Mouse (Mus musculus): ENCODE measurements at regions not wholly inside any gene's neighbourhood (a gene's known extent, or its start where the extent isn't known, plus 50 kb on each side); places are given as distances from the start of the nearest gene placed in this dataset.
A peak's percentile ranks its signal among the peaks of the same experiment; 100 is the strongest.

DNA sequence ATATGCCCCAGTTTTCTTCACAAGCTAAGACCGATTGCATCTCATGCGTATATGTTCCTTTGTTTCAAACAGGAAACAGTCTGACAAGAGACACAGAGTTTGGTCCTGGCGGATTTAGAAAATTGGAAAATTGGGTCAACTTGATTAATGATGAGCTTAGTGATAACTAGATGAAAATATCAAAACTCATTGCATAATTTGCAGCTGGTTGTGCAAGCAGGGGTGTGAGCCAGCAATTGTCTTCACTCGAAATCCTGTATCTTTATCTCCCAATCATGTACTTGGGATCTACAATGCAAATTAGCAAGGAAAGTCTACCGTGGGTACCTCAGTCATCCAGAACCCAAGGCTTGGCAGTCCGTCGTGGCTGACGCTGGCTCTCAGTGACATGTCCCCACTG lies 128.9 kb upstream of the N6amt1 start:
- DNase-seq = peak; percentile 24

DNA sequence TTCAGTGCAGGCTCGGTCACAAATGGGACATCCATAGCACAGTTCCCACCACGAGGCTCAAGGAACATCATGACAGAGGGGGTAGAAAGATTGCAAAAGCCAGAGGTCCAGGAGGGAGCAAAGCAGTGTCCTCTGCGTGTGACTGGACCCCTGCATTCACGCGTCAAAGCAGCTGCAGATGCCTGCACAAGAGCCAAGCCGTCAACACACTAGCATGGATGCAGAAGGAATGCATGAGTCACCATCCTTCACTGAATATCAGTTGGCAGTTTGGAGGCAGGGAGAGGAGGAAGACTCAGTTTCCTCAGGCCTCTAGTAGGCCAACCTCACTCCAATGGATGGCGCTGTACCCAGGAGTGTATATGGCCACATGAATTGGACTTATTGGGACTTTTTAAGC lies 130.0 kb upstream of the N6amt1 start:
- no peak for DNase-seq

DNA sequence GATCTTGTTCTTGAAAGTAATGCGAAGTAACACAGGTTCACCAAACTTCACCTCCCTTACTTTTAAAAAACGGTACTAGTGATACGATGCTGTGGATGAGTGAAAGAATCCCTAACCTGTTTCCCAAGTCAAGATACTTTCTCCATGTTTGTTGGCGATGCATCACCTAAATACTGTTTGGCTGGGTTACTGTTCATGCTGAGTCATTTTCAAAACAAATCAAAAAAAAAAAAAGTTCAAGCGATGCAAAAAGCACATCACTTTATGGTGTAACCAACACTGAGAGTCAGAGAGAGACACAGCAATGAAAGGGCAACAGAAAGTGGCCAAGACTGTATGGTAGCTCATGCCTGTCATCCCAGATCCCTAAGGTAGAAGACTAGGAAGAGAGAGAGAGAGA lies 133.4 kb upstream of the N6amt1 start:
- DNase-seq = no peak

DNA sequence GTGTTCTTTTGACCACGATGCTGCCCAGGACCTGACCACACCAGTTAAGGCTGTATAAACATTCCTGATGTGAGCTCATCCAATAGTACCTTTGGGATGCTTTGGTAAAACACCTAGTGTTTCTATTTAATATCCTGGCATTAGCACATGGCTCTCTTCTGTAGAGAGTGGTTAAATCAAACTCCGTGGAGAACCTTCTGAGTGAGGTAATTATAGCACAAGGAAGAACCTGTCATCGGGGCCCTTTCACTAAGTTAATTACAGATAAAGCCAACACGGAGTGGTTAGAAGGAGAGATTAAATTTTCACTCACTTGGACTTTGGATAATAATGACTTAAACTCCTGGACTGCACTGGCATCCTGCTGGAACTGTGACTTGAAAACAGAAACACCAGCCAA lies 133.8 kb upstream of the N6amt1 start:
- DNase-seq = no peak

DNA sequence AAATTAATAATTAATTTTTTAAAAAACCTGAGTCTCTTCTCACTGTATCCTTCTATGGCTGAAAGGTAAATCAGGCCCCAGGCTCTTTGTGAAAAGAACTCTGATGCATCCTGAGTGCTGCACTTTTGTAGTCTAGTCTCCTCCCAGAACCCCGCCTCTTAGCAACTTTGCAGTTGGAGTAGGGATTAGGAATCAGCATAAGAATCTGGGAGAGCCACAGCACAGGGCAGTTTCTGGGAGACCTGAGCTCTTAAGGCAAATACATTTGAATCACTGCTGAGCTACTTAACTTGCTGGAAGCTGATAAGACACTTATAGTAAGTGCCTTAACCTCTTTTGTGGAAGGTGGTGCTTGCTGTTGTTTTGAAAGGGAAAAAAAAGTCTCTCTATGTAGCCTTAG lies 146.1 kb upstream of the N6amt1 start:
- no peak for DNase-seq

DNA sequence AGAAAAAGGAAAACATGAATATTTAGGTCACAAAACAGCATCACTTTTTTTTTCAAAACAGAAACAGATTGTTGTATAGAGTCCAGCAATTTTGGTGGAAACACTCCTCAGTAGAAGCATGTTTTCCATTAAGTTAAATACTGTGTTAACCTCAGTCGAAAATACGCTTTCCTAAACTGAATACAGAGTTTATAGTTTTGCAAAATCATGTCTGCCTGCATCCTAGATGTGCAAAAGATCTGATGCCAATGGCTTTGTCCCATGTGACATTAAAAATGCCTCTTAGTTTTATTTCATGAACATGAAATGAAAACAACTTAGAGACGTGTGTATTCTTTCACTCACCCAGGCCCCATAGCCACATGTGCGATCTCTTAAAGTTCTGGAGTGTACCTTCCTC lies 163.5 kb upstream of the N6amt1 start:
- DNase-seq = no peak

DNA sequence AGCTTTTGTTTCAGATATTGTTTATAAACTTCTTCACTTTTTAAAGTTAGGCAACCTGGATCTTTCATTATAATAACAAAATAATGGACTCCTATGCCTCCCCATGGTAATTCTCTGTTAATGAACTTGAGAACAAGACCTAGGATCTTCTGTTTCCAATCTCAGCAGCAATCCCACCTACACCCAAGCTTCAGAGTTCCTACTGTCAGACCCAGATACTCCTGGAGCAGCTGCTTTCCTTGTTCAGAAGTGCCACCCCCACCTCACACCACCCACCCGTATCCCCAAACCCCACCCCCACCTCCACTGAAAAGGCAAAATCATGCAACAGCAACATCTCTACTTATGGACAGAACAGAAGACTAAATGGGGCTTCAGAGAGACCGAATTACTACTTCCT lies 165.2 kb upstream of the N6amt1 start:
- DNase-seq = no peak

DNA sequence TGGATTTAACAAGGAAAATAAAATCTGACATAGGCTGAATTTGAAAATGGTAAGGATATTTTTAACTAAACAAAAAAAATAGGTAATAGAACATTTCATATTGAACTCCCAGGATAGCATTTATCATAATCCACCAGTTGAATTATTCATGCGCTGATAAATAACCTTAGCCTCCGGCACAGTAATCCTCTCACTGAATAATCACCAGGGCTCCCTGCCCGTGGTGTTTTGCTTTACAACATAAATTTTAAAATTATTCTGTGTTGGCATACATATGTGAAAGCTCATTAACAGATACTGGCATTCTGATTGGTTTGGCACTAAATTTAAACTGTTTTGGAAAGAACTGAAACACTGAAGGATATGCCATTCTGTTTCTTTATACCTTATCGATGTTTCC lies 181.6 kb upstream of the N6amt1 start:
- DNase-seq = no peak

DNA sequence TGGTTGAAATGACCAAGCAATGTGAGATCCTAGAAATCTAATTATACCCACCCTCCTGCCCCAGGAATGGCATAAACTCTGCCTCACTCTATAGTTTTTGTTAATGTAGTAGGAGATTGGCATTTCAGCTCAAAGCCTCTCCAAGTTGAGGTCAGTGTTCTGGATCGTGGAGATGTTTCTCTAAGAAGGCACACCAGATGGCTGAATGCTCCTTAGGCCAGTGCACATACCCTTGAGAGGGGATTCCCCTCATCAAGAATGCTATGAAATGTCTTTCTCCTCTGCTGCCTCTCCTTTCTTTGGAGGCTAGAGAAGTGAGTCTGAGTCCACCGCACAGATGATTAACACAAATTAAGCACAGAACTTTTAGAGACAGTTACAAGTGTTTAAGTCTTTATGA lies 214.7 kb upstream of the N6amt1 start:
- DNase-seq = no peak

DNA sequence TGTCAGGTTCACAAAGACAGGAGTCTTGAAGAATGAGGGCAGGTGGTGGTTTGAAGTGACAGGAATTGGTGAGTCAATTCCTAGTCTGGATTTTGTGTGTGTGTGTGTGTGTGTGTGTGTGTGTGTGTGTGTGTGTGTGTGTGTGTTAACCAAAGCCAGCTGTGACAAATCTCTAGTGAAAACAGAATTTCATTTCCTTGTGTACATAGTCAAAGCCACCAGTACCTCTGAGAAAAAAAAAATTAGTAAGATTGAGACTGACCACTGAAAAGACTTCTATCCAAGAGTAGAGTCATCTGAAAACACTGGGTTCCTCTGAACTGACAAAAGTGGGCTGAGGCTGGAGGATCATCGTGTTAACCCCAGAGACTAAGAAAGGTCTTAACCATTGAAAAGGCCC lies 217.5 kb upstream of the N6amt1 start:
- DNase-seq = no peak

DNA sequence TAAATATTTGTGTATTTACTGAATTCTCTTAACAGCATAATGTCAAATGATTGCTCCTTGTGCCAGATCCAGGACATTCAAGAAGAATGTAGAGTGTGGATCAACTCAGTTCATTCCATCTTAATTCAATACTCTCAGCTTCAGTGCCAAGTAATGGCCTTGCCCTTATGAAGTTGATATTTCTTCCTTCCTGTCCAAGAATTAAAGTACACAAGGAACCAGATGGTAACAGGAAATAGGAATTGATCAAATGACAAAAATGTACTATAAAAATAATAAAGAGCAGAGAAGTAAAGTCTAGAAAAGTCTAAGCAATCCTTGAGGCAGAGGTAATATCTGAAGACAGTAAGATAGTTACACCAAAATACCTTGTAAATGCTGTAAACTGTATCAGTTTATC lies 219.5 kb upstream of the N6amt1 start:
- DNase-seq = no peak

DNA sequence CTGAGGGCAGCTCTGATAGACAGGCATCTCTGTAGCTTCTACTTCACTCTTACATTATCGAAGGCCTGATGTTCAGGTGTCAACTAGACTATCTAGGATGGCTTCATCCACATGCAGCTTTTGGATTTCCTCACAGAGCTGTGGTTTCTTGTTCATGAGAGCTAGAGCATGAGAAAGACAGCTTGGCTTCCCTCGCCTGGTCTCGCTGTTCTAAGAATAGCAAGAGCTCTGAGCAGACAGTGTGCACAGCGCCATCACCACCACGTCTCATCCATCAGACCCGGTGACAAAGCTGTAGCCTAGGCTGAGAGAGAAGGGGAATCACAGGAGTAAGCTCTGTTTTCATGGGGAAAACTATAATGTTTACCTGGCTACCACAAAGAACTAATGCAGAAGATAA lies 220.1 kb upstream of the N6amt1 start:
- DNase-seq = no peak

DNA sequence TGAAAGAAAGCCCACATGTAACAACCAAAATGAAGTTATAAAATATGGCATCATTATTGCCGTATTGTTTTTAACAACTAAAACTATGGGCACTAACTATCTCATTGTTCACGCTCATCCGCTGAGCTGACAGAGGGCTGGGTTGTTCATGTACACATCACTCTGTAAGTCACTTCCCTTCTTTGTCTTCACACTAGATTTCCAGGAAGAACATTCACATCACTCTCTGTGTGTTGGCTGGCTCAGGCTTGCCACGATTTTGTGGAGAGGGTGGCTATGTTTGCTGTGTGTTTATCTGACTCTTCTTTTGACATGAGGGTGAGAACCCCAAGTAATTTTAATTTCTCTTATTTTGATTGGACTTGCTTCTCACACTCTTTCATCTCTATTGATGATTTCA lies 221.9 kb upstream of the N6amt1 start:
- no peak for DNase-seq

DNA sequence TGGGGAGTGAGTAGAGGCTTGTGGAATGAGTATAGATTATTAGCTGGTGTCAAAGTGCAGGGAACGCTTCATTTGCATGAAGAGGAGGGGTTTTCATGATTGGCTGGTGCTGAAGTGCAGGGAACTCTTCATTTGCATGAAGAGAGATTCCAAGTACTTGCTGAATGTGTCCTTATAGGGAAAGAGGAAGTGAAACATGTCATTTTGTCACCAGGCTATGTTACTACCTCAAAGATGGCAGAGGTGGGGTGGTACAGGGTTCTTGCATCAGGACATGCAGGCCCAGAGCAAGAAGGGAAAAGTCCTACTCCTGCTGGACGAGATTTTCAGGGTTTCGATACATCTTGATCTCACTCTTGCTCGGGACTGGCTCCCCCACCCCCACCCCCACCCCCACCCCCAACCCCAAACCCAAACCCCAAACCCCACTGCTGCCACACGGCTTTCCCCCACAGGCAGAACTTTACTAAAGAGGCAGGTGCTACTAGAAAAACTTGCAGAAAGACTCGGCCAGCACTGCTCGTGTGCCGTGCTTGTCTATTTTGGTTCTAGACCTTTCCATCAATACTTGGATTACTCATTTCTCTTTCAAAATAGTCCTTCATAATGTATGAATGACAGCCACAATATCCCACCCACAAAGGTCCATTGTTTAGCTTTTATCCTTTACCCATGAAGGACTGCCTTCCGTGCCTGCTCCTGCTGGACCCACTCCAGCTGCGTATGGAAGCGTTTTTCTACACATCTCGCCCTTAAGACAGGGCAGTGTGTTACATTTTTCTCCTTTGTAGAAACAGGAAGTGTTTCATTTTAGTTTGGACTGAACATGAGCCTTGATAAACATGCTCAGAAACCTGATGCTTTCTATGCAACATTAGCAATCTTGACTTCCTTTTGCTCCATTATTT lies 223.0 kb upstream of the N6amt1 start:
- DNase-seq = no peak

DNA sequence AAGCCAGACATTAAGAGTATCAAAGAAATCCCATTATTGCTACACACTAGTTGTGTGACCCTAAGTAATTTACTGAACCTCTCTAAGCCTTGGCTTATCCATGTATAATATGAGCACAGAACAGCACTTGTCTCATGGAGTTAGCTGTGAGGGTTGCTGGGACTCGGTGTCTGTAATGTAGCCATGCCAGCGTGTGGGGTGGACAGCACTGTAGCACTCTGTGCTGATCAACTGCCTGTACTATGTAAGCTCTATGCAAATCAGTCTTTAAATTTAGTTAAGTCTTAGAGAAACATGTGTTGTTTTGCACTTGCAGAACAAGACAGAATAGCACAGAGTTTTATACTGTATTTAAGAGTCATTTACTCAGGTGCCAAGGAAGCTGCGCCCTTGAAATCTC lies 225.0 kb upstream of the N6amt1 start:
- no peak for DNase-seq

DNA sequence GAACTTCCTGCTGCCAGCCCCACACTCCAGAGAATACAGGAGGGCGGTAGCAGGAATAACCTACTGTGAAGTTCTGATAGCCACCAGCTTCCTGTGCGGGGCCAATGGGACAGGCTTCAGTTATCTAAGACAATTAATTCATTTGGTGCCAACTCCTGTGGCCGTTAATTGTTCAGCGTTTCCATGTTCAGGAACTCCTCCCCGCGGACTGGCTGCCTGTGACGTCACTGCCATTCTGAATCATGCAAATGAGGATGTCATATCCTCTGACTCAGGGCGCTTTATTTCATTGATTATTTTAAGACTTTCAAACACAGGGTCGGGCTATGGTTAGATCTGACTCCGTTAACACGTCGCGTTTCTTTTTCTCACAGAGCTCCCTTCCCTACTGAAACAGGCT lies 225.8 kb upstream of the N6amt1 start:
- DNase-seq = no peak

DNA sequence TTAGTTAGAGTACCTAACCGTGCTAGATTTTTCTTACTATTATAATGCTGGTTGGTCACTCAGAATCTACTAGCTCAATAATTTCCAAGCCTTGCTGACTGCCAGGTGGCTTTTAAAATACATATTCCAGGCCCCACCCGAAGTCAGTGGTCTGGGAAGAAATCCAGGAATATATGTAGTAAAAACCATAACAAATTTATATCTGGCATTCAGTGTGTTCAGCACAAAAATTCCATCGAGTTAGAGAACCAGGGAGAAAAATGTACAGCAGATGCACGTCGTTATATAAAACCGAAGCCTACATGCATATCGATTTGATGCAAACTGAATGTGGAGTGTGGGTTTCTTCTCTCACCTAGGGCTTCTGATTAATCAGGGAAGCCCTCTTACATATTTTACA lies 229.5 kb upstream of the N6amt1 start:
- no peak for DNase-seq

DNA sequence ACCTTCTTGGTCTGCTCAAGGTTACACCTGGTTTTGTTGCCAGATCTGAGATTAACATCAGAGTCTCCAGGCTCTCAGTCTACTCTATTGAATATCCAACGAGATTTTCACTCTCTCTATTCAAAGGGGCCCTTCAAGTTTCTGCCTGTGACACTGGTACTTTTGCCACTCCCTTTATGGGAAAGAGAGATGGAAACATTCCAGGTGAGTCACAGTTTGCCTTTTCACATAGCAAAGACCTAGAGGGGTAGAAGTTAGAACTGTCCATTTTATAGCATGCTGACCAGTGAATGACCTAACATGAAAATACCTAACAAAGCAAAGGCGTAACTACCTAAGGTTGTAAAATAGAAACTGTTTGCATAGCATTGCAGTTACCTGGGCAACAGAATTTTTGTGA lies 250.4 kb upstream of the N6amt1 start:
- DNase-seq = no peak

DNA sequence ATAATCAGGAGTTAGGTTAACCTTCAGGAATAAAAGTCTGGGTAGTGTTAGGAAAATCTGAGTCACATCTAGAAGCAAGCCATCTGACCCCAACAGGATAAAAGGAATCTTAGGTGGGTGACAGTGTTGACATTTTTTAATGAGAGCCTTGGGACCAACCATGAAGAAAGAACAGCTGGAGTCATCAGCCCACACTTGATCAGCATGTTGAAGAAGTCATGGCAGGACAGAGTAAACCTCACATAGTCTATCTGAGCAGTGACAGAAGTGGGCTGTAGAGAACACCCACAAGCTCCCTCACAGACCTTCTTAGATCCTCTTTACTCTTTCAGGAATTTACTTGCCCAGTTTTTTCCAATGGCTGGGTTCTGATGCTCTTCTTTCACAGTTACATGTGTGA lies 251.9 kb upstream of the N6amt1 start:
- no peak for DNase-seq

DNA sequence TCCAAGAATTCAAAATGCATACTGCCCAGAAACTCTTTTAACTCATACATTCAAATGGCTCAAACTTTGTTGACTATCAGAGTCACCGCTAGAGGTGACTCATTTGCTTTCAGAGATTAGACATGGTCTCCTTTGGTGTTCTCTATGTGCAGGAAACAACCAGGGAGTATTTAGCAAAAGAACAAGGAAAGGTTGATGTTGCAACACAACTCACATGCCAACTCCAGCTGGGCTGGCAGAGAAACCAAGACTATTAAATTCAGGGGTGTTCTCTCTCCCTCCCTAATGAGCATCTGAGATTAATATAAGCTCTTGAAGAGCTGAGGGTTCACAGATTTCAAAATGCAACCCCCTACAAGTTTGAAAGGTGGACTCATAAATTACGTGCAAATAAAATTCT lies 262.0 kb upstream of the N6amt1 start:
- no peak for DNase-seq

DNA sequence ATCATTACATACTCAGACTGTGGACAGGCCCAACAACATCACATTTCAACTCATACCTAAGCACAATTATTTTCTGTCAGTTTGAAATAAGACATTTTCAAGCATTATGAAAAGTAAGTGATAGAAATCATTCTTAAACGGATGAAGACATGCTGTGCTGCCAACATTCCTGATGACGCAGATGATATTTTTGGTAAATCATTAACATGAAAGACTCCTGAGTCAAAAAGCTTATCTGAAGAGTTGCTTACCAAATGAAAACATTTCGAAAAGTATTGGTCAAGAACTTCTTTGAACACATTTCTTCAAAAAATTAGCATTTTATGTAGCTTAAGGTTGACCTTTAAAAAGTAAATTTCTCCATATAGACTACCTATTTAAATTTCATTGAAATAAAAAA lies 264.7 kb upstream of the N6amt1 start:
- DNase-seq = no peak

DNA sequence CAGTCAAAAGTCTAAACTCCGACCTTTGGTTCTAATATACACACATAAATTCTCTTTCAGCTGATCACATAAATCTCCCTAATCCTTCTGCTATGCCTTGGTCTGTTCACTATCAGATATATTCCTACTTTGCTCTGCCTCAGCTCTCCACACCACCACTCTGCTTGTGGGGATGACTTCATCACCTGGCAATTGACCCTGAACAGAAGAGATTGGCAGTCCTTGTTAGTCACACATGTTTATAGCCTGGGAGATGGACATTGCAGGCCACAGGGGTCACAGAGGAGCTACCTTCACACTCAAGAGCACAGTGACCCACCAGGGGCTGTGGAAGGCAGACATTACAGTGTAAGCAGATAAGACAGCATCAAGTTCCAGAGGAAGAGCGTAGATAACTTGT lies 270.5 kb upstream of the N6amt1 start:
- DNase-seq = no peak

DNA sequence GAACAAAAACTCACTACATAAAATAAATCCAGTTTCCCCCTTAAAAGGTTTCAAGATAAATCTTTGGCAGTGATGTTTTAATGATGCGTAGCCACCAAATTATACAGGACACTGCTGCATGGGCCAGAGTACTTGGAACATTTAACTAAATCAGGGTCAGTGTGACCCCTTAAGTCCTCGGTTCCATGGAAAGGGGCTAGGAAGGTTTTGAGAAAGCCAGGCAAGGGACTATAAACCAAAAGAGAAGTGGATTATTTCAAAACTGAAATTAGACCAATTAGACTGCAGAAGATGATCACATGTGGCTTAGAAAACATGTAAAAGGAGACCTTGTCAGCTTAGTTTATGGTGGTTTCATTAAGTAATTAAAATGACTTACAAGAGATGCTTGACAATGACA lies 276.6 kb upstream of the N6amt1 start:
- no peak for DNase-seq

DNA sequence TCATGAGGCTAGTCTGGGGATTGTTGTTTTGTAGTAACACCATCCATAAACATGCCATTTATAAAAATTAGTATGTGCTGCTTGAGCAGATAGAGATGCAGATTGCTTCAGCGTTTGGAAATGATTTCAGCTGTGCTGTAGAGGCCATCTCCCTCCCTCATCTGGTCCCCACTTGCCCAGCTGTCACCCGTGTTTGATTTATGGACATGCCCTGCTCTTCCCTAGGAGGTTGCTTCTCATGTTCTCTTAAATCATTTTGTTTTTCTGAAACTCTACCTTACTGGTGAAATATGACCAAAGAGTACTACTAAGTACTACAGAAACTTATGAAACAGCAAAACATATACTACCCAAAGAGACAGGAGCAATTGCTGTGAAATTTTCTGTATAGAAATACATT lies 284.7 kb upstream of the N6amt1 start:
- no peak for DNase-seq

DNA sequence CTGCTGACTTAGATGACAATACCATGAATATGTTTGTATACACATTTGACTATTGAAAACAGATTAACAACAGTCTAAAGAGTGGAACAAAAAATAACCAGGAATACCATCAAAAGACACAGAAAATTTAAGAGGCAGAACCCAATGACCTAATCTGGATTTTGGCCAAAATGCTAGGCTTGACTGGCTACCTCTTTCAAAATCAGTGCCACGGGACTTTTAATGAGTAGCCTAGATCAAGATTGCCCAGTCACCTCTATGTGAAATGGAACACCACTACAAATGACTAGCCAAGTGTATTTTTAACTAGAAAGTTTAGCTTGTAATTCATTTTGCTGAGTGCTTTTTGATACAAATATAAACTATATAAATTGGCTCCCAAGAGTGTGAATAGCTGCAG lies 286.0 kb upstream of the N6amt1 start:
- DNase-seq = no peak
